Mouse (Mus musculus) embryonic fibroblast, embryonic 13.5 days (primary cell): ENCODE results near the gene Zbtb46. TPM values are rescaled to one million over a fixed set of nuclear protein-coding genes. Genes with fewer than 3 reads are reported as not detected.

ENCODE experiments used
- H3K27ac ChIP-seq: 2 replicates; pipeline ENCODE4 v1.5.1; 2012; ENCODE audit warnings: low read length, control low read depth, inconsistent platforms; ENCODE audit not compliant: insufficient read depth
- H3K4me1 ChIP-seq: 2 replicates; pipeline ENCODE4 v1.6.1; 2011; ENCODE audit warnings: low read length; ENCODE audit not compliant: control insufficient read depth, insufficient read depth
- H3K4me3 ChIP-seq: 2 replicates; pipeline ENCODE4 v1.5.1; 2011; ENCODE audit warnings: mild to moderate bottlenecking, control low read depth, low read length; ENCODE audit not compliant: insufficient read depth
- CTCF ChIP-seq: IDR thresholded peaks from 2 replicates; pipeline ENCODE4 v1.5.1; 2011; ENCODE audit warnings: mild to moderate bottlenecking, control low read depth, low read length, moderate library complexity, borderline replicate concordance; ENCODE audit not compliant: insufficient read depth
- POLR2A ChIP-seq: IDR thresholded peaks from 2 replicates; pipeline ENCODE4 v1.6.1; 2011; ENCODE audit warnings: low read depth, mild to moderate bottlenecking, control low read depth, low read length, moderate library complexity
- polyA plus RNA-seq: library from polyadenylated mRNA; stranded (reverse); fragments of >200 nt; gene quantifications from 2 replicates; pipeline ENCODE4 v1.2.4, GENCODE M21; 2011; ENCODE audit warnings: low read depth; ENCODE audit not compliant: missing spikeins, insufficient read length

The Zbtb46 gene
- polyA plus RNA-seq, 1 experiment: 3.3 TPM

GRCm38 (mm10) chr2:181377230-181377629, 82.0 kb downstream of the Zbtb46 start:
- TF ChIP-seq CTCF (no peak), POLR2A (no peak)
- H3K4me3 ChIP-seq: no peak overlapping the region
- no peak overlapping the region for H3K27ac ChIP-seq
- H3K4me1 ChIP-seq: no peaks in the 10 kb centered on the region

DNA sequence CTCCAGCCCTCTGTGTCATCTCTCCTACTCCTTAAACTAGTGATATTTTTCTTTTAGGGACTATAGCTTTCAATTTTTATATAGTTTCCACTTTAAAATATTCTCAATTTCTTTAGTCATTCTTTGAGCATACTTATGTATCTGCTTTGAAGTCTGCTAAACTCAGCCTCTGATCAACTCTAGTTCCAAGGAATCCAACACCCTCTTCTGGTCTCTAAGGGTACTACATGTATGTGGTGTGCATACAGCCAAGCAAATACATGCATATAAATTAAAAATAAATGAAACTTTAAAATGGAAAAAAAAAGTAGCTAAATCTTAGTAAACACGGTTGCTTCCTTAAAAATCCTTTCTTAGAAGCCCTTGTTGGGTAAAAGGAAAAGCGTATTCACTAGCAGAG, 83.4 kb downstream of the Zbtb46 start:
- TF ChIP-seq POLR2A (no peak), CTCF (no peak)
- Histone ChIP-seq H3K4me3 (no peak overlapping the region), H3K27ac (no peak overlapping the region), H3K4me1 (no peaks in the 10 kb centered on the region)

DNA sequence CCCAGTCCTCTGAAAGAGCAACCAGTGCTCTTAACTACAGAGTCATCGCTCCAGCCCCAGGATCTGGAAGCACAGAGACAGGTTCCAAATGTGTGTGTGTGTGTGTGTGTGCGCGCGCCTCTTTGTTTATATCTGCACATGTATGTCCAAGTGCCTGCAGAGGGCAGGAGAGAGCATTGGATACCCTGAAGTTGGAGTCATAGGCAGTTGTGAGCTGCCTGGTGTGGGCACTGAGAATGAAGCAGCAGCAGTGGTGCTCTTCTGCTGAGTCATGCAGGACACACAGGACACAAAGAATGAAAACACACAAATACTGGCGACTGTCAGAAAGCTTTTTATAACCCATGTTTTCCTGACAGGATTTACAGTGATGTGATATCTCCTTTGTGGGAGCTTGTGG, 89.2 kb downstream of the Zbtb46 start:
- no peak overlapping the region for H3K4me3 ChIP-seq
- TF ChIP-seq POLR2A: no peak
- no peak for TF ChIP-seq CTCF
- H3K4me1 ChIP-seq: no peaks in the 10 kb centered on the region; the same call in 1 of the 2 replicates
- no peak overlapping the region for H3K27ac ChIP-seq

DNA sequence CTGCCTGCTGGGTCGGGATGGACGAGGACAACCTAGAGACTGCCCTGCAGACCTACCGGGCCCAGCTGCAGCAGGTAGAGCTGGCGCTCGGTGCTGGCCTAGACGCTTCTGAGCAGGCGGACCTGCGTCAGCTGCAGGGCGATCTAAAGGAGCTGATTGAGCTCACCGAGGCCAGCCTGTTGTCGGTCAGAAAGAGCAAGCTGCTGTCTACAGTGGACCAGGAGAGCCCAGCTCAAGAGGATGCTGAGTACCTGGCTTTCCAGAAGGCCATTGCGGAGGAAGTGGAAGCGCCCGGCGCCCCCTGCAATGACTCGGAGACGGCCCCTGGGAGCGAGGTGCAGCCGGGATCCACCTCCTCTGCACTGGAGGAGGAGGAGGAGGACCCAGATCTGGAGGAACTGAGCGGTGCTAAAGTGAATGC, 93.6 kb downstream of the Zbtb46 start:
- peaks cover 2% of the 10 kb centered on the region; the same call in 1 of the 2 replicates for H3K4me1 ChIP-seq
- H3K4me3 ChIP-seq: peak overlapping the region; percentile 98
- TF ChIP-seq POLR2A (no peak), CTCF (no peak)
- H3K27ac ChIP-seq: peak overlapping the region; percentile 74

DNA sequence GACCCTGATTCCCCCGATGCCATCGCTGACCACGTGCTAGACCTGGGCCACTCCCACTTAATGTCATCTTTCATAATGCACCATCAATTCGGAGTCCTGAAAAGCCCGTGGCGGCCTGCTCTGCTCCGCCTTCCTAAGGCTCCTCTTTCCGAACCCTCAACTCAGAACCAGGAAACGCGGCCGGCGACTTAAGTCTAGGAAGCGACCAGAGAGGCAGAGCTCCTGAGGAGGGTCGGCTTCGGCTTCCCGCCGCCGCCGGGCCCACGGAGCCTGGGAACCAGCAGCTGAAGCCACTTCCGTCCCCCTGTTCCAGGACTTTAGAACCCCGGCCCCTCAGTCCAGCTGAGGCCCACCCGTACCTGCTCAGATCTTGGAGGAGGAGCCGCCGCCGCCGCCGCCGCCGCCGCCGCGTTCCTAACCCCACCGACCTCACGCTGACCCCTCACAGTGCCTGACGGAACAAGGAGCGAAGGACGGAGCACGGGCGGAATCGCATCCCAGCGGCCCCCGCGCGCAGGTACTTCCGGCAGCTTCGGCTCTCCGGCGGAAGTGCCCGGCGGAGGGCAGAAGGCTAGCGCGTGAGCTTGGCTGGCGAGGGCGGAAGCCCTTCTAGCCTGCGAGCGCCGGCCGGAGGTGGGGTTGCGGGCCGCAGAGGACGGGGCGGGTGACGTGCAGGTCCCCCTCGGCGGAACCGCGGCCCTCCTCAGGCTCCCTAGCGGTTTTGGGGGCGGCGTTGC, 94.2 kb downstream of the Zbtb46 start, which contains the start of the genes Zgpat and Arfrp1:
Zgpat (plus strand) TSS at position 69 of the 737 bp plus-strand sequence.
Arfrp1 (minus strand) TSS at position 545 of the 737 bp plus-strand sequence.
- TF ChIP-seq CTCF (no peak), POLR2A (peak; percentile 73)
- H3K27ac ChIP-seq: peak within 1 kb of the TSS; percentile 74
- H3K4me1 ChIP-seq: peaks cover 2% of the 10 kb centered on the region; the same call in 1 of the 2 replicates
- H3K4me3 ChIP-seq: peak within 1 kb of the TSS; percentile 98

DNA sequence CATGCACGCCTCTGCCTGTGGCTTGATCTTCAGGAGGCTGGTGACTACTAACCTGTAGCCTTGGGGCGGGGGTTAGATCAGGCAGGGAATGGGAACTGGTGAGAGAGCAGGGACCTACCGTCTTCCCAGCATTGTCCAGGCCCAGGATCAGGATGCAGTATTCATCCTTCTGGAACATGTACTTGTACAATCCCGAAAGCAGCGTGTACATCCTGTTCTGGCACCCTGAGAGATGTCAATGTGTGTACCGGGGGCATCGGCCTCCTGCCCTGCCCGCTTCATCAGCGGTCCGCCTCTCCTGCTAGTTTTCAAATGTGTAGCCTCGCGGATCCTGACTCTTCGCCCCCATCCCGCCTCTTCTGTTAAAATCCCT, 94.8 kb downstream of the Zbtb46 start:
- Histone ChIP-seq H3K27ac (no peak overlapping the region), H3K4me3 (peak overlapping the region; percentile 98), H3K4me1 (peaks cover 2% of the 10 kb centered on the region; the same call in 1 of the 2 replicates)
- TF ChIP-seq POLR2A (no peak), CTCF (no peak)

GRCm38 (mm10) chr2:181363946-181364345, 95.3 kb downstream of the Zbtb46 start:
- Histone ChIP-seq H3K4me1 (peaks cover 2% of the 10 kb centered on the region; the same call in 1 of the 2 replicates), H3K4me3 (peak overlapping the region; percentile 98), H3K27ac (no peak overlapping the region)
- no peak for TF ChIP-seq POLR2A
- TF ChIP-seq CTCF: no peak

DNA sequence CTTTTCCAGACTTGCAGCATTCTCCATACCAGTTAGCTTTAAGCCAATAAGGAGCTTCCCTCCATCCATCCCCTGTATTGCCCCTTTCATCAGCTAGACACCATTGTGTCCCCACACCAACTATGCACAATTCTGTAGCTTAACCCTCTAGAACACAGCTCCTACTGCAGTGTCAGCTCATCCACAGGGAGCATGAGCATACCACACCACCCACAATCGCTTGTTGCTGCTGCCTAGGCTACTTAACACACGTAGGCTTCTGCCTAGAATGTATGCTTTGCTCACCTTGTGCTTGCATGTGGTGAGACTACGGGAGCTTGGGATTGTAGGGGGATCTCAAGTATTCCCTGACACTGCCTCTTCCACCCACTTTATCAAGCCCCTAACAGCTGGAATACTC, 102.4 kb downstream of the Zbtb46 start:
- Histone ChIP-seq H3K4me1 (no peaks in the 10 kb centered on the region), H3K4me3 (no peak overlapping the region)

DNA sequence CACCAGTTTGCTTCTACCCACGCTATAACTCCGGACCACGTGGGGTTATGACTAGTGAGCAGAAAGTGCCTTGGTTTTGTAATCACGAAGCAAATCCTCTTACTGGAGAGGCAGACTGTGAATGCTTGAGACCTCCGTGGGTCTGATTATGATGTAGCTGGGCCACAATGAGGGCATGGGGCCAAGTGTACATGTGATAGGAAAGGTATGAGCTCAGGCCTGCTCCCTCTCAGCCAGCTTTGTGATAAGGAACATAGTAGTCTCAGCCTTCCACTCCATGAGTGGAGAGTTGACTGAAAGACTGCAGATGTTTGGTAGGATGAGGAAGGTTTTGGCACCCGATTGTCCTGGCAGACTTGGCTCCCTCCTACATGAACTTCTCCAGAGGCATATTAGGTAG, 116.5 kb downstream of the Zbtb46 start:
- Histone ChIP-seq H3K4me3 (no peak overlapping the region), H3K4me1 (no peaks in the 10 kb centered on the region), H3K27ac (no peak overlapping the region)
- no peak for TF ChIP-seq POLR2A
- TF ChIP-seq CTCF: no peak

More for the DNA sequence above, 102.4 kb downstream of the Zbtb46 start:
- 0 out of 2 replicates have a peak, but pooled peaks have one; percentile 5 for TF ChIP-seq POLR2A
- no peak for TF ChIP-seq CTCF
- no peak overlapping the region for H3K27ac ChIP-seq

- H3K4me1 ChIP-seq: no peaks in the 10 kb centered on the region
- H3K4me3 ChIP-seq: no peak overlapping the region
- H3K27ac ChIP-seq: no peak overlapping the region
- TF ChIP-seq POLR2A (no peak), CTCF (no peak)
Measured at GRCm38 (mm10) chr2:181340426-181340825, 118.8 kb downstream of the Zbtb46 start.

Other genes with a start within 250 kb of the Zbtb46 start
- gene Srms, start 246.2 kb downstream of the Zbtb46 start, polyA plus RNA-seq: not detected in 2 replicates
- gene Fndc11, start 239.4 kb downstream of the Zbtb46 start, polyA plus RNA-seq: not detected in 2 replicates
- 10.5 and 12.3 TPM in 2 replicates for gene Helz2, start 217.4 kb downstream of the Zbtb46 start, polyA plus RNA-seq
- 20.0 and 23.6 TPM in 2 replicates for gene Gmeb2, start 171.4 kb downstream of the Zbtb46 start, polyA plus RNA-seq
- gene Stmn3, start 144.9 kb downstream of the Zbtb46 start, polyA plus RNA-seq: not detected in 2 replicates
- gene Rtel1, start 139.7 kb downstream of the Zbtb46 start, polyA plus RNA-seq: 40.8 and 43.5 TPM in 2 replicates
- gene Zgpat, start 94.5 kb downstream of the Zbtb46 start, polyA plus RNA-seq: 13.5 and 19.1 TPM in 2 replicates
- 32.8 and 37.6 TPM in 2 replicates for gene Arfrp1, start 94.0 kb downstream of the Zbtb46 start, polyA plus RNA-seq
- 6.8 and 8.1 TPM in 2 replicates for gene Lime1, start 79.3 kb downstream of the Zbtb46 start, polyA plus RNA-seq
- gene Abhd16b, start 33.8 kb upstream of the Zbtb46 start, polyA plus RNA-seq: not detected in 2 replicates
- 96.5 and 103 TPM in 2 replicates for gene Tpd52l2, start 37.7 kb upstream of the Zbtb46 start, polyA plus RNA-seq
- gene Dnajc5, start 61.1 kb upstream of the Zbtb46 start, polyA plus RNA-seq: 86.7 and 97.4 TPM in 2 replicates
- gene Uckl1, start 125.5 kb upstream of the Zbtb46 start, polyA plus RNA-seq: 62.0 and 65.1 TPM in 2 replicates
- gene Prpf6, start 132.4 kb upstream of the Zbtb46 start, polyA plus RNA-seq: 55.9 and 59.4 TPM in 2 replicates
- 31.8 and 41.0 TPM in 2 replicates for gene Zfp512b, start 133.4 kb upstream of the Zbtb46 start, polyA plus RNA-seq
- gene Samd10, start 139.8 kb upstream of the Zbtb46 start, polyA plus RNA-seq: 3.6 and 3.7 TPM in 2 replicates
- gene Gm29797, start 197.6 kb upstream of the Zbtb46 start, polyA plus RNA-seq: not detected in 2 replicates
- not detected in 2 replicates for gene Sox18, start 212.2 kb upstream of the Zbtb46 start, polyA plus RNA-seq
- 6.8 and 13.4 TPM in 2 replicates for gene Tcea2, start 220.9 kb upstream of the Zbtb46 start, polyA plus RNA-seq
- gene Rgs19, start 234.6 kb upstream of the Zbtb46 start, polyA plus RNA-seq: 66.1 and 87.1 TPM in 2 replicates
- not detected in 2 replicates for gene Lkaaear1, start 239.0 kb upstream of the Zbtb46 start, polyA plus RNA-seq